Mouse (Mus musculus) neural tube, embryonic 13.5 days (tissue): Measurements from ENCODE around the gene Krtap10-4. TPM values are rescaled to one million over a fixed set of nuclear protein-coding genes. Genes with fewer than 3 reads are reported as not detected.
"Not testable (repeated sequence)": the region's sequence is repeated elsewhere in the genome, so short reads cannot be mapped to it uniquely, and the experiment has no call there.

ENCODE experiments used
- ATAC-seq: fragments of 200-750 bp; cut with Nextera tagmentation; 2 replicates; pipeline ENCODE4 v1.8.0; 2017; ENCODE audit warnings: low read depth, mild to moderate bottlenecking, moderate TSS enrichment, moderate library complexity
- H3K27ac ChIP-seq: fragments of 300-500 bp; sonication (generic); replicated peaks from 2 replicates; pipeline ENCODE4 v1.5.1; 2015; ENCODE audit warnings: moderate library complexity, mild to moderate bottlenecking, inconsistent platforms
- H3K27me3 ChIP-seq: fragments of 300-500 bp; sonication (generic); 2 replicates; pipeline ENCODE4 v1.6.1; 2015; ENCODE audit warnings: mild to moderate bottlenecking, inconsistent platforms
- H3K36me3 ChIP-seq: fragments of 300-500 bp; sonication (generic); 2 replicates; pipeline ENCODE4 v1.6.1; 2015; ENCODE audit warnings: mild to moderate bottlenecking, inconsistent platforms
- H3K4me1 ChIP-seq: fragments of 300-500 bp; sonication (generic); replicated peaks from 2 replicates; pipeline ENCODE4 v1.6.1; 2015; ENCODE audit warnings: inconsistent platforms
- H3K4me2 ChIP-seq: fragments of 300-500 bp; sonication (generic); 2 replicates; pipeline ENCODE4 v1.6.1; 2015; ENCODE audit warnings: inconsistent platforms, mild to moderate bottlenecking, moderate library complexity
- H3K4me3 ChIP-seq: fragments of 300-500 bp; sonication (generic); 2 replicates; pipeline ENCODE4 v1.5.1; 2015; ENCODE audit warnings: mild to moderate bottlenecking, inconsistent platforms
- H3K9ac ChIP-seq: fragments of 300-500 bp; sonication (generic); 2 replicates; pipeline ENCODE4 v1.6.1; 2015; ENCODE audit warnings: moderate library complexity, mild to moderate bottlenecking, inconsistent platforms
- H3K9me3 ChIP-seq: fragments of 300-500 bp; sonication (generic); 2 replicates; pipeline ENCODE4 v1.6.1; 2016; ENCODE audit warnings: inconsistent platforms
- WGBS: fragments of 180-500 bp; shearing (Covaris S2); methylation state at CpG from one replicate; pipeline ENCODE4 v1.1.7; 2015; 5-methylcytosine and 5-hydroxymethylcytosine counted together
- polyA plus RNA-seq: library from polyadenylated mRNA; unstranded; fragments of >200 nt; fragmentation: Nextera tagmentation; extraction: Ambion mirVana; gene quantifications from 2 replicates; pipeline ENCODE4 v1.2.1, GENCODE M21; 2015

Krtap10-4 gene
- polyA plus RNA-seq, 1 experiment from 2014 or later, result not detected

DNA sequence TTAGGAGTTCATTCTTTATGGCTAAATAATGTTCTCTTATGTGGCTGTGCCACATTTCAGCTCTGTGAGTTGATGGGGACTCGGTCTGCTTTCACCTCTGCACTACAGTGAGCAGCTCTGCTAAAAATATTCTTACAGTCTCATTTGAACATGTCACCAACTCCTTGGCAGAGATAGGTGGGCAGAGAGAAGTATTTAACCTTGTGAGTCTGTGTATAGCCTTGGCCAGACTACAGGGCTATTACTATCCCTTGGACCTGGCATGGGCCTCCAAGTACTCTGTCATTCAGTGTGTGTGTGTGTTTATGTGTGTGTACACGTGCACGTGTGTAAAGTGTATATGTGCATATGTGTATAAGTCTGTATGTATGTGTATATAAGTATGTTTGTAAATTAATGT lies 43.5 kb downstream of the Krtap10-4 start:
- not testable (repeated sequence) for ATAC-seq, H3K4me3 ChIP-seq, H3K27me3 ChIP-seq, H3K4me2 ChIP-seq, H3K9ac ChIP-seq, H3K9me3 ChIP-seq, H3K4me1 ChIP-seq, H3K36me3 ChIP-seq, H3K27ac ChIP-seq
- 100% methylated on average over 3 of the region's 3 CpGs for WGBS

DNA sequence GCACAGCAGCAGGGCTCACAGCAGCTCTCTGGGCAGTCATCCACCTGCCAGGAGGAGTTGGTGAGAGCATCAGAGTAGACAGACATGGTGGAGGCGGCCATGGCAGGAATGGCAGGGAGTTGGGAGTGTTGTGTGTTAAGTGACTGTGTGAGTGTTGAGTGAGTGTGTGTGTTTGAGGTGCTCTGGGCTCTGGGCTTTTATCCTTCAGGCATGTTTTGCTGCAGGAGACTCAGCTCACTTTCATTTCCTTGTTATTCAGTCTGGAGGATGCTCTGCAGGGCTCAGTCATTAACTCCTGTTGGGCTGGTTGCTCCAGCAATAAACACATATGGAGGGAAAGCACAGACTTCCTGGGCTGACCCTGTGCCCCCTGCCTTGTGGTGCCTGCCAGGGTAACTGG lies 44.5 kb downstream of the Krtap10-4 start, which contains the start of gene Gm3250:
Gene Gm3250 (minus strand): TSS at position 101 of the 400 bp plus-strand sequence.
- H3K27me3 ChIP-seq, ATAC-seq, H3K27ac ChIP-seq, H3K36me3 ChIP-seq, H3K9ac ChIP-seq, H3K9me3 ChIP-seq, H3K4me1 ChIP-seq, H3K4me2 ChIP-seq, H3K4me3 ChIP-seq: not testable (repeated sequence)
- WGBS, result 86% methylated on average over 1 of the region's 1 CpGs

DNA sequence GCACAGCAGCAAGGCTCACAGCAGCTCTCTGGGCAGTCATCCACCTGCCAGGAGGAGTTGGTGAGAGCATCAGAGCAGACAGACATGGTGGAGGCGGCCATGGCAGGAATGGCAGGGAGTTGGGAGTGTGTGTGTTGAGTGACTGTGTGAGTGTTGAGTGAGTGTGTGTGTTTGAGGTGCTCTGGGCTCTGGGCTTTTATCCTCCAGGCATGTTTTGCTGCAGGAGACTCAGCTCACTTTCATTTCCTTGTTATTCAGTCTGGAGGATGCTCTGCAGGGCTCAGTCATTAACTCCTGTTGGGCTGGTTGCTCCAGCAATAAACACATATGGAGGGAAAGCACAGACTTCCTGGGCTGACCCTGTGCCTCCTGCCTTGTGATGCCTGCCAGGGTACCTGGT lies 50.1 kb downstream of the Krtap10-4 start, which contains the start of gene Gm7138:
Gene Gm7138 (minus strand): TSS at position 101 of the 400 bp plus-strand sequence.
- H3K4me2 ChIP-seq, ATAC-seq, H3K27ac ChIP-seq, H3K27me3 ChIP-seq, H3K9ac ChIP-seq, H3K36me3 ChIP-seq, H3K4me1 ChIP-seq, H3K9me3 ChIP-seq, H3K4me3 ChIP-seq: not testable (repeated sequence)
- 56% methylated on average over 1 of the region's 1 CpGs for WGBS

Other genes starting within 250 kb of the Krtap10-4 start
- gene Pttg1ip, start 245.4 kb downstream of the Krtap10-4 start, polyA plus RNA-seq, result 78.9 and 79.7 TPM in 2 replicates
- gene Sumo3, start 221.0 kb downstream of the Krtap10-4 start, polyA plus RNA-seq, result 248 and 252 TPM in 2 replicates
- gene Gm49325, start 220.9 kb downstream of the Krtap10-4 start, polyA plus RNA-seq, result 2.0 and 8.6 TPM in 2 replicates
- 86.8 and 87.9 TPM in 2 replicates for gene Ube2g2, start 204.8 kb downstream of the Krtap10-4 start, polyA plus RNA-seq
- gene Tspear, start 140.5 kb downstream of the Krtap10-4 start, polyA plus RNA-seq, result 0.48 and 2.0 TPM in 2 replicates
- gene Gm19402, start 136.3 kb downstream of the Krtap10-4 start, polyA plus RNA-seq, result not detected in 2 replicates
- not detected in 2 replicates for gene Gm9508, start 129.9 kb downstream of the Krtap10-4 start, polyA plus RNA-seq
- gene Gm10272, start 120.5 kb downstream of the Krtap10-4 start, polyA plus RNA-seq, result not detected in 2 replicates
- gene Gm10024, start 115.6 kb downstream of the Krtap10-4 start, polyA plus RNA-seq, result not detected in 2 replicates
- not detected in 2 replicates for gene Gm10142, start 111.3 kb downstream of the Krtap10-4 start, polyA plus RNA-seq
- gene Krtap12-1, start 106.5 kb downstream of the Krtap10-4 start, polyA plus RNA-seq, result not detected in 2 replicates
- not detected in 2 replicates for gene Gm10100, start 100.6 kb downstream of the Krtap10-4 start, polyA plus RNA-seq
- not detected in 2 replicates for gene Gm18596, start 84.5 kb downstream of the Krtap10-4 start, polyA plus RNA-seq
- gene Gm9736, start 75.7 kb downstream of the Krtap10-4 start, polyA plus RNA-seq, result not detected in 2 replicates
- not detected in 2 replicates for gene Gm3233, start 67.4 kb downstream of the Krtap10-4 start, polyA plus RNA-seq
- gene Gm3238, start 55.8 kb downstream of the Krtap10-4 start, polyA plus RNA-seq, result not detected in 2 replicates
- gene Gm7138, start 50.2 kb downstream of the Krtap10-4 start, polyA plus RNA-seq, result not detected in 2 replicates
- not detected in 2 replicates for gene Gm3250, start 44.6 kb downstream of the Krtap10-4 start, polyA plus RNA-seq
- gene Gm7137, start 38.9 kb downstream of the Krtap10-4 start, polyA plus RNA-seq, result not detected in 2 replicates
- gene Gm9639, start 32.0 kb downstream of the Krtap10-4 start, polyA plus RNA-seq, result not detected in 2 replicates
- gene Gm19668, start 28.0 kb downstream of the Krtap10-4 start, polyA plus RNA-seq, result not detected in 2 replicates
- gene Gm9507, start 15.3 kb downstream of the Krtap10-4 start, polyA plus RNA-seq, result not detected in 2 replicates
- gene Gm2696, start 12.4 kb downstream of the Krtap10-4 start, polyA plus RNA-seq, result not detected in 2 replicates
- gene Krtap10-10, start 8.9 kb upstream of the Krtap10-4 start, polyA plus RNA-seq, result not detected in 2 replicates
- gene Gm36176, start 19.7 kb upstream of the Krtap10-4 start, polyA plus RNA-seq, result not detected in 2 replicates
- gene Gm10318, start 25.8 kb upstream of the Krtap10-4 start, polyA plus RNA-seq, result not detected in 2 replicates
- not detected in 2 replicates for gene Gm3285, start 34.9 kb upstream of the Krtap10-4 start, polyA plus RNA-seq
- gene Lrrc3, start 75.4 kb upstream of the Krtap10-4 start, polyA plus RNA-seq, result 11.5 and 12.1 TPM in 2 replicates
- gene Trpm2, start 143.5 kb upstream of the Krtap10-4 start, polyA plus RNA-seq, result 4.1 and 4.9 TPM in 2 replicates
- gene 1810043G02Rik, start 151.4 kb upstream of the Krtap10-4 start, polyA plus RNA-seq, result 36.8 and 37.4 TPM in 2 replicates
- gene Pfkl, start 183.0 kb upstream of the Krtap10-4 start, polyA plus RNA-seq, result 90.8 and 99.0 TPM in 2 replicates
- not detected in 2 replicates for gene Dnmt3l, start 214.9 kb upstream of the Krtap10-4 start, polyA plus RNA-seq
- gene Aire, start 216.5 kb upstream of the Krtap10-4 start, polyA plus RNA-seq, result 0.10 and 0.18 TPM in 2 replicates
- gene Icosl, start 242.2 kb upstream of the Krtap10-4 start, polyA plus RNA-seq, result 0.75 and 0.77 TPM in 2 replicates